Mouse (Mus musculus): Measurements from ENCODE around the gene Hnrnpul1. TPM values are rescaled to one million over a fixed set of nuclear protein-coding genes. Genes with fewer than 3 reads are reported as not detected.

Hnrnpul1 gene
- polyA plus RNA-seq, 1 experiment from 2014 or later: 51.5 TPM

GRCm38 (mm10) chr7:25715731-25716271 is 38.8 kb downstream of the Hnrnpul1 start:
- Histone ChIP-seq H3K4me2 (replicated peaks) (no peak overlapping the region), H3K27ac (no peak overlapping the region), H3K9me3 (no peaks in the 10 kb centered on the region), H3K9ac (no peak overlapping the region), H3K36me3 (peaks cover 30% of the 10 kb centered on the region), H3K4me1 (replicated peaks) (peaks cover 29% of the 10 kb centered on the region), H3K4me3 (replicated peaks) (no peak overlapping the region), H3K27me3 (replicated peaks) (no peaks in the 10 kb centered on the region)
- 97% methylated on average over 22 of the region's 22 CpGs for WGBS
- no peak for ATAC-seq

GRCm38 (mm10) chr7:25714581-25714980 is 40.0 kb downstream of the Hnrnpul1 start:
- Histone ChIP-seq H3K27me3 (replicated peaks) (no peaks in the 10 kb centered on the region), H3K27ac (no peak overlapping the region), H3K4me1 (replicated peaks) (peaks cover 41% of the 10 kb centered on the region), H3K9me3 (no peaks in the 10 kb centered on the region), H3K36me3 (peaks cover 28% of the 10 kb centered on the region), H3K4me2 (replicated peaks) (no peak overlapping the region), H3K9ac (no peak overlapping the region), H3K4me3 (replicated peaks) (no peak overlapping the region)
- 95% methylated on average over 8 of the region's 8 CpGs for WGBS
- no peak for ATAC-seq

DNA sequence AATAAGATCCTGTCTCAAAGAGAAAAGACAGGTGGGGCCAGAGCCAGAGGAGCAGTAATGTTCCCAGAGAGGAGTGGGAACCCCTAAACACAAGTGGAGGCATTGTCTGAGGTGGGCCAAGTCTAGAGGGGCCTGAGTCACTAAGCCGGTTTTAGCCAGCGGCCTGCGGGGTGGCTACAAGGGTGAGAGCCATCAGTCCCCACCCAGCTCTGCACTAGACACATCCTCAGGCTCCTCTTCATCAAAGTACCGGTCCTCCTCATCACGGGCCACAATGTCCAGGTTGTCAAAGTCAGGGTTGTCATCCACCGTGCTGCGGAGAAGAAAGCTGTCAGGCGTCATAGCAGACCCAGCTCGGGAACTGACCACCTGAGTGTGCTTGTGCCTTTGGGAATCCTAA is 41.8 kb downstream of the Hnrnpul1 start:
- peaks cover 40% of the 10 kb centered on the region for H3K4me1 ChIP-seq (replicated peaks)
- no peak overlapping the region for H3K27ac ChIP-seq
- ATAC-seq: no peak
- WGBS: 91% methylated on average over 9 of the region's 9 CpGs
- no peak overlapping the region for H3K4me3 ChIP-seq (replicated peaks)
- H3K27me3 ChIP-seq (replicated peaks): no peaks in the 10 kb centered on the region
- no peak overlapping the region for H3K4me2 ChIP-seq (replicated peaks)
- H3K9ac ChIP-seq: no peak overlapping the region
- H3K36me3 ChIP-seq: peaks cover 28% of the 10 kb centered on the region
- H3K9me3 ChIP-seq: no peaks in the 10 kb centered on the region

GRCm38 (mm10) chr7:25711731-25712197 is 42.8 kb downstream of the Hnrnpul1 start:
- no peak overlapping the region for H3K9ac ChIP-seq
- H3K4me2 ChIP-seq (replicated peaks): no peak overlapping the region
- H3K9me3 ChIP-seq: no peaks in the 10 kb centered on the region
- WGBS: 13% methylated on average over 7 of the region's 7 CpGs
- H3K36me3 ChIP-seq: peaks cover 28% of the 10 kb centered on the region
- 0 out of 2 replicates have a peak overlapping the region, but pooled peaks have one; percentile 36 for H3K27ac ChIP-seq
- peaks cover 46% of the 10 kb centered on the region for H3K4me1 ChIP-seq (replicated peaks)
- no peak overlapping the region for H3K4me3 ChIP-seq (replicated peaks)
- peak; percentile 39 for ATAC-seq
- H3K27me3 ChIP-seq (replicated peaks): no peaks in the 10 kb centered on the region

DNA sequence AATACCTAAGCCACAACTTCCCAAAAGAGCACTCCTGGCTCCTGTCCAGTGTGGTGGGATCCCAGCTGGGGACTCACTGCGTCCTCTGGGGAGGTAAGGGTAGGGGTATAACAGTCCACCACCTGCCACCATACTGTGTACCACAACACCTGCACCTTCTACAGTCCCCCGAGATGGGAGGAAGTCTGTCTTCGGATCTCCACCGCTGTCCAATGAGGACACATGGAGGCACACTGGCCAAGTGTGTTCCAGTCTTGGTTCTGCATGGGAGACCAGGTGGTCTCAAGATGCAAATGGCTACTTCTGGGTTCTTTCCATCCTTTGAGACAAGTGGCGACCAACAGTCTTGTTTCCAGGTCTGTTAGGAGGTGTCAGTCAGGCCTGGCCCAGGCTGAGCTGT is 43.4 kb downstream of the Hnrnpul1 start:
- peaks cover 28% of the 10 kb centered on the region for H3K36me3 ChIP-seq
- no peak overlapping the region for H3K9ac ChIP-seq
- no peaks in the 10 kb centered on the region for H3K9me3 ChIP-seq
- no peaks in the 10 kb centered on the region for H3K27me3 ChIP-seq (replicated peaks)
- no peak overlapping the region for H3K4me2 ChIP-seq (replicated peaks)
- H3K4me3 ChIP-seq (replicated peaks): no peak overlapping the region
- no peak for ATAC-seq
- H3K27ac ChIP-seq: 0 out of 2 replicates have a peak overlapping the region, but pooled peaks have one; percentile 22
- WGBS: 61% methylated on average over 5 of the region's 5 CpGs
- H3K4me1 ChIP-seq (replicated peaks): peaks cover 51% of the 10 kb centered on the region

DNA sequence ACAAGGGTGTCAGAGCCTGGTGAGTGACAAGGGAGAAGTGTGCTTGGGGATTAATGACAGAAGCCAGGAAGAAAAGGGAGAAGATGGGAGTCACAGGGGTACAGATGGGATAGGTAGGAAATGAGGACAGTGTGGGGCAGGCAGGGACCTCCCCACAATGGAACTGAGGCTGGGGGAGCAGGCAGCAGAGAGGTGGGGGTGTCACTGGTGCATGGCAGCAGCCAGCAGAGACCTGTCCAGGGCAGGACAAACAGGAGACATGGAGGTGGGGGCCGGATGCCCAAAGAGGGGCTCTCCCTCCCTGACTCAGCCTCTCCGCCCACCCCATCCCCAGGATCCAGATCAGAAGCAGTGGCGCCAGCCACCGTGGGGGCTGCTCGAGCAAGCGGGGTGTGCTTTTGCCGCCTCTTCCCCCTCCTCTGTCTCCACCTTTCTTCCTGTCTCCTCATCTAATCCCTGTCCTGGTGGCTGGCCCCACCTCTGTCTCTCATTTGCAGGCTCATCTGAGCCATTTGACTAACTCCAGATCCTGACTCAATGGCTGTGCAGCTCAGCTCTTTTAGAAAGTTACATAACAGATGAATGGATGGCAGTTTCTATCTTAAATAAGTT is 43.9 kb downstream of the Hnrnpul1 start:
- H3K4me2 ChIP-seq (replicated peaks): peak overlapping the region; percentile 26; the same call in 1 of the 2 replicates
- H3K4me3 ChIP-seq (replicated peaks): no peak overlapping the region
- peak overlapping the region; percentile 4; the same call in 1 of the 2 replicates for H3K9ac ChIP-seq
- ATAC-seq: no peak; the same call in 1 of the 2 replicates
- peaks cover 23% of the 10 kb centered on the region for H3K36me3 ChIP-seq
- H3K27me3 ChIP-seq (replicated peaks): no peaks in the 10 kb centered on the region
- no peaks in the 10 kb centered on the region for H3K9me3 ChIP-seq
- WGBS: 16% methylated on average over 6 of the region's 7 CpGs
- 0 out of 2 replicates have a peak overlapping the region, but pooled peaks have one; percentile 22 for H3K27ac ChIP-seq
- H3K4me1 ChIP-seq (replicated peaks): peaks cover 57% of the 10 kb centered on the region

DNA sequence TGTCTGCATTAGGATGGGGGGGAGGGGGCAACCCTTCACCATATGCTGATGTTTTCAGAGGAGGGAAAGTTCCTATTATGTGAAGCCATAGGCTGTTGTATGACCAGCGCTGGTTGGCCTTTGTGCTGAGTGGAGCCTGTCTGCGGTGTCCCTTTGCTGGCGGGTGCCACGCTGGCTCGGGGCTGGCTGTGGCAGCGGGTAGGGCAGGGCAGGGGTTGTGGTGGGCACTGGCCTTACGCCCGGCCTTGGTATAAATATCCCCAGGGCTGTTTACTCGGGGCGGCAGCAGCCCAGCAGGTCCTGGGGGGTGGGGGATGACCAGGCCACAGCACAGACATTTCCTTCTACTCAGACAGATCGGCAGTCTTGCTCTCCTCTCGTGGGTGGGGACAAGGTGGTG is 44.6 kb downstream of the Hnrnpul1 start:
- Histone ChIP-seq H3K9ac (peak overlapping the region; percentile 4; the same call in 1 of the 2 replicates), H3K4me1 (replicated peaks) (peaks cover 59% of the 10 kb centered on the region), H3K27me3 (replicated peaks) (no peaks in the 10 kb centered on the region), H3K27ac (no peak overlapping the region), H3K4me3 (replicated peaks) (no peak overlapping the region), H3K9me3 (no peaks in the 10 kb centered on the region), H3K36me3 (peaks cover 18% of the 10 kb centered on the region), H3K4me2 (replicated peaks) (no peak overlapping the region)
- ATAC-seq: no peak
- 15% methylated on average over 12 of the region's 12 CpGs for WGBS

GRCm38 (mm10) chr7:25707581-25708292 is 46.8 kb downstream of the Hnrnpul1 start:
- 41% methylated on average over 15 of the region's 15 CpGs for WGBS
- Histone ChIP-seq H3K9me3 (no peaks in the 10 kb centered on the region), H3K9ac (no peak overlapping the region), H3K4me1 (replicated peaks) (peaks cover 66% of the 10 kb centered on the region), H3K27ac (peak overlapping the region; percentile 54), H3K36me3 (no peaks in the 10 kb centered on the region; the same call in 1 of the 2 replicates), H3K27me3 (replicated peaks) (0 out of 2 replicates have a peak, but pooled peaks cover 4% of the 10 kb centered on the region), H3K4me3 (replicated peaks) (no peak overlapping the region), H3K4me2 (replicated peaks) (no peak overlapping the region)
- no peak for ATAC-seq

- Histone ChIP-seq H3K9ac (no peak overlapping the region), H3K27ac (peak overlapping the region; percentile 54), H3K36me3 (no peaks in the 10 kb centered on the region), H3K27me3 (replicated peaks) (0 out of 2 replicates have a peak, but pooled peaks cover 4% of the 10 kb centered on the region), H3K4me3 (replicated peaks) (no peak overlapping the region), H3K9me3 (no peaks in the 10 kb centered on the region), H3K4me2 (replicated peaks) (no peak overlapping the region), H3K4me1 (replicated peaks) (peaks cover 58% of the 10 kb centered on the region)
- WGBS: 30% methylated on average over 7 of the region's 7 CpGs
- ATAC-seq: no peak
Measured at GRCm38 (mm10) chr7:25706578-25707170, 47.9 kb downstream of the Hnrnpul1 start.

DNA sequence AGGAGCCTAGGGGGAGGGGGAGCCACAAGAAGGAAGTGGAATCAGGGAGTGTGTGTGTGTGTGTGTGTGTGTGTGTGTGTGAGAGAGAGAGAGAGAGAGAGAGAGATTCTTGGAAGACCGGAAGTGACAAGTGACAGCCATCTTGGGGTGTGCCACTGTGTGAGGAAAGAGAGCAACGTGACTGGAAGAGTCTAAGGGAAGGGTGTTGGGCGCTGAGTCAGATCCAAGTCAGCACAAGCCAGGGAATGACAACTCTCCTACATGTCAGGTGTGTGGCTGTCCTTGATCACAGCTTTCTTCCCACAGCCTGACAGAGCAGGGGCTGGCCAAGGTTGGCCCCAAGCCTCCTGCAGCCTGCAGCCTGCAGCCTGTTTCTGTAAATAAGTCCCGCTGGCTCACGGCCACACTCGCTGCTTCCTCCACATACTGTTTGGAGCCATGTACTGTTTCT is 48.7 kb downstream of the Hnrnpul1 start:
- Histone ChIP-seq H3K27me3 (replicated peaks) (0 out of 2 replicates have a peak, but pooled peaks cover 4% of the 10 kb centered on the region), H3K4me1 (replicated peaks) (peaks cover 50% of the 10 kb centered on the region), H3K36me3 (no peaks in the 10 kb centered on the region), H3K27ac (peak overlapping the region; percentile 54), H3K4me3 (replicated peaks) (no peak overlapping the region), H3K9ac (no peak overlapping the region), H3K9me3 (no peaks in the 10 kb centered on the region), H3K4me2 (replicated peaks) (no peak overlapping the region)
- peak; percentile 34 for ATAC-seq
- 39% methylated on average over 6 of the region's 6 CpGs for WGBS

- H3K9ac ChIP-seq: no peak overlapping the region
- H3K27ac ChIP-seq: no peak overlapping the region
- 0 out of 2 replicates have a peak, but pooled peaks cover 4% of the 10 kb centered on the region for H3K27me3 ChIP-seq (replicated peaks)
- WGBS: 10% methylated on average over 34 of the region's 37 CpGs
- peak overlapping the region; percentile 55 for H3K4me2 ChIP-seq (replicated peaks)
- peak overlapping the region; percentile 18; the same call in 1 of the 2 replicates for H3K4me3 ChIP-seq (replicated peaks)
- no peaks in the 10 kb centered on the region for H3K9me3 ChIP-seq
- no peaks in the 10 kb centered on the region for H3K36me3 ChIP-seq
- peak; percentile 60 for ATAC-seq
- peaks cover 40% of the 10 kb centered on the region for H3K4me1 ChIP-seq (replicated peaks)
Measured at GRCm38 (mm10) chr7:25704716-25705364, 49.7 kb downstream of the Hnrnpul1 start.

Measured in intestine, embryonic 15.5 days (tissue).